Mouse (Mus musculus): ENCODE data around the gene Csrp1.

The Csrp1 gene

GRCm38 (mm10) chr1:135719983-135720382 is at the start of gene Csrp1:
Gene Csrp1 (plus strand): TSS chr1:135720061.
- in situ Hi-C loops (cut with MboI): loop anchor here (10.0 kb wide), 1 partner anchor 65 kb away; no protein-coding TSS in a partner anchor

DNA sequence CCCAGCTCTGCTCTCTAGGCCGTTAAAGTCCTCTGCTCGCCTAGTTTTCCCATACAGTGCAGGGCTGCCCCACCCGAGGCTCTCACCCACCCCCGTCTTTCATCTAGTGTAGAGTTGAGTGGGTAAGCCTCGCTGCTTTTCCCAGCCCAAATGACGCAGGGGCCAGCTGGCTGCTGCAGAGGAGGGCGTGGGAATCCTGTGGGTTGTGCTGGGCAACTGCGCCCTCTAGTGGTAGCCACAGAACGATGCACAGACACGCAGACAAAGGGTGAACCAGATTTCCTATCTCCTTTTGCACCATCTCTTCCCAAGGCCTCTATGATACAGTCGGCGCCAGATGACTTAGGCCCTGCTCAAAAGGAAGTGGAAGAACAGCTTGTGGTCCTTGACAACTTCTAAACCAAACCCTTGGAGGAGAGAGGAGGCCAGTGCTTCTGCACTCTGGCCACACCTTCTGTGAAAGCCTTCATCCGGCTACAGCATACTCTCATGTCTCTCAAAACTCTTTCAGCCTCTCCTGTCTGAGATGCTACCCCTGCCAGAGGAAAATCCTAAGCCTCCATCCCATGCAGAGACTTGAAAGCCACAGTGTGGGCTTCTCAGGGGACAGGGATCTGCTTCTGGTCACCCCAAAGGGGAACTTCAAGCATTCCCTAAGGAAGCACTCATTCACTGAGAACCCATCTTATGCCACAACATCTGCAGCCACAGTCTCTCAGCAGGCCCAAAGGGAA is 49.3 kb upstream of the Csrp1 start:
- in situ Hi-C loops (cut with MboI): no loop called here

DNA sequence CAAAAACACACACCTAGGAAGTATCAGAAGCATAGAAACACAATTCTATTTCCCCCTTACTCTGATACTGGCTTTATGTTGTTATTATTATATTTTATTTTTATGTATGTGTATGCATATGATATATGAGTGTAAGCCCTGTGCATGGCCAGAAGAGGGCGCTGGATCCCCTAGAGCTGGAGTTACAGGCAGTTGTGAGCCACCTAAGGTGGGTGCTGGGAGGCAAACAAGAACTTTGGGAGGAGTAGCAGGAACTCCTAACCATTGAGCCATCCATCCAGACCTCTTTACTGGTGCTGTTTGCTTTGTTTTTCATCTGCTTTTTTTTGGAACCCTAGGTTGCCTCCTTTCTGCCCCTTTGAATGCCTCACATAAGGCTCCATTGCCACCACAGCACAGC is 48.5 kb upstream of the Csrp1 start:
- in situ Hi-C loops (cut with MboI): no loop called here

DNA sequence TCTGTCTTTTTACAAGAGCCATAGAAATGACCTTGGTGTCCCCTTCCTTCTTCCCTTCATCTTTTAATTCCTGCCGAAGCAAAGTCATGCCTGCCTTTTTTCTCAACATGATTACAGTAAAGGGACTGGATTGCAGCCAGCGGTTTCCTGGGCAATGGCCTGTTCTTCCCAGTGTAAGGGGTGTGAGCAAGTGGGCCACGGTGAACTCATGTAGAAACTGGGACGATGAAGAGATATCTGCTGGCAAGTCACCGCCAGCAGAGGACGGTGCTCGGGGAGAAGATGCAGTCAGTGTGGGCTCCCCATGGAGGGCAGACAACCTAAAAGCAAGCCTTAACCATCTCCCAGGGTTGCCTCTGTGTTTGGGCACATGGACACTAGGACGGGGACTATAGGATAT is 47.9 kb upstream of the Csrp1 start:
- in situ Hi-C loops (cut with MboI): no loop called here

GRCm38 (mm10) chr1:135672374-135672773 is 47.5 kb upstream of the Csrp1 start:
- in situ Hi-C loops (cut with MboI): no loop called here

GRCm38 (mm10) chr1:135673423-135673822 is 46.4 kb upstream of the Csrp1 start:
- in situ Hi-C loops (cut with MboI): no loop called here

- in situ Hi-C loops (cut with MboI): no loop called here
Observed at GRCm38 (mm10) chr1:135675449-135676129, 44.3 kb upstream of the Csrp1 start.

DNA sequence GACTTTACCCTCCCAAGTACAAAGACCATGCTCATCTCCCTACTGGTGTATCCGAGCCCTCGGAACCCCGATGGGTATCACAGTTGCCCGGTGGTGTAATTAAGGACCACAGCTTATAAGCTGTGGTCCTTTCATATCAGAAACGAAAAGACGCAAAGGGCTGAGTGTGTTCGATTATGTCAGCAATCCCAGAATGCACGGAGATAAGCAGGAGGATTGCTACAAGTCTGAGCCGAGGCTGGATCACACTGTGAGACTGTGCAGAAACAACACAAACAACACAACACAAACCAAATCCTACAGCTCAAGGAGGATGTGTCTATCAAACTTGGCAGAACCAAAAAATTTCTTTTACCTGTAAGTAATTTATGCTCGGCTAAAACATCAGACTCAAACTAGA is 43.6 kb upstream of the Csrp1 start:
- in situ Hi-C loops (cut with MboI): no loop called here

GRCm38 (mm10) chr1:135676938-135677682 is 42.8 kb upstream of the Csrp1 start:
- in situ Hi-C loops (cut with MboI): no loop called here

DNA sequence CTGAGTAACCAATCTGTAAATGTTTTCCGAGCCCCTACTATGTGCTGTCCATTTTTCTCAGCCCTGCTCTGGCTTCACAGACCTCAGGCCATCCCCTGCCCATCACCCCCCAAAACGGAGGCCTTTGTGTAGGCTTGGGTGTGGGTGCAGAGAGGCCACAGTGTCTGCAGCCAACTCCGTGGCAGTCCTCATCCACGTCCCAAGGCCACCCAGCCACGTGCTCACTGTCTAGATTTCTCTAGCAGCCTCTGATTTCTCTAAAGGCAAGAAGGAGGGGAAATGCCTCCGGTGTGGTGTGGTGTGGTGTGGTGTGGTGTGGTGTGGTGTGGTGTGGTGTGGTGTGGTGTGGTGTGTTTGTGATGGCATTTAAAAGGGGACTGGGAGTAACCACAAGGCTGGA is 41.7 kb upstream of the Csrp1 start:
- in situ Hi-C loops (cut with MboI): no loop called here

DNA sequence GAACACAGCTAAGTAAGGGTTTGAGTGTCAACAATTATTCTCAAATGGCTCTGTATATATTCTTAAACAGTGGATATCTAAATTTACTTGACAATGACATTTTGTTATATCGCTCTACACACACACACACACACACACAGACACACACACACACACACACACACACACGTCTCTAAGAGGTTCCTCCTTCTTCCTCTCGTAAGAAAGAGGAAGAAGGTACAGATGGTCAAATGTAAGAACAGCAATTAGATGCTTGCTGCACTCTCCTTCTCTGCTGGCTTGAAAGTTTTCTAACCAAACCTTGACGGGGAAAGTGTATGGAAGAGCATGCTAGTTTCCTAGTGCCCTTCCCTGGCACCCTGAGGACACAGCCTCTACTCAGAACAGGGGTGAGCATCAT is 39.1 kb upstream of the Csrp1 start:
- in situ Hi-C loops (cut with MboI): no loop called here

- in situ Hi-C loops (cut with MboI): no loop called here
Observed at GRCm38 (mm10) chr1:135681122-135681521, 38.7 kb upstream of the Csrp1 start.

GRCm38 (mm10) chr1:135684895-135685294 is 35.0 kb upstream of the Csrp1 start:
- in situ Hi-C loops (cut with MboI): no loop called here

- in situ Hi-C loops (cut with MboI): no loop called here
Observed at GRCm38 (mm10) chr1:135685316-135685715, 34.5 kb upstream of the Csrp1 start.

- in situ Hi-C loops (cut with MboI): no loop called here
Observed at GRCm38 (mm10) chr1:135686792-135687510, 32.9 kb upstream of the Csrp1 start.

DNA sequence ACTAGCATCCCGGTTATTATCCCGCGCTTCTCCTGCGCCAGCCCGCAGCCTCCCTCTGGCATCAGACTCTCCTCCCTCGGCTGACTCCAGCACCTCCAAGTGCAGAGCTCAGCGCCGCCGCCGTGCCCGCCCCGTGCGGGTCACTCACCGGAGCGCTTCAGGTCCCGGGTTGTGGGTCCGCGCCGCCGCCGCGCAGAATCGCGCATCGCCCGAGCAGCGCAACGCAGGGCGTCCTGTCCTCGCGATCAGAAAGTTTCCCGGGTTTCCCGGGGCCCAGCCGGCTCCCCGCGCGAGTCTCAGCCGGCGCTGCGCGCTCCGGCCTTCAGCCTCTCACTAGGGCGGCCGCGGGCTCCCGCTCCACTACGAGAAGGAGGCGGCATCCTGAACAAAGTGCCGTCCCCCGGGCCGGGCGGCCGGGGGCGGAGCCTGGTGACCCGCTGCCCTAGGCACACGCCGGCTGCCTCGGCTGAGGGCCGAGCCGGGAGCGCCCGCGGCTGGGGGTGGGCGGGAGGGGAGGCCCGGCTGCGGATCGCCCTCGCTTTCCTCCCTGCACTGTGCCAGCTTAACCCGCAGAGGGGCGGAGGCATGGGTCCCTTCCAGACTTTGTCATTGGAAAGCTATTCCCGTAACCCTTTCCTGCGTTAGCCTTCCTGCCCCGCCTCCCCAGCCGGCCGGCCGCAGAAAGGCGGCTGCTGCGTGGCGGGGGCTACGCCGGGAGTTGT is 31.9 kb upstream of the Csrp1 start:
- in situ Hi-C loops (cut with MboI): no loop called here

- in situ Hi-C loops (cut with MboI): no loop called here
Observed at GRCm38 (mm10) chr1:135688686-135689085, 31.2 kb upstream of the Csrp1 start.

GRCm38 (mm10) chr1:135690784-135691416 is 29.0 kb upstream of the Csrp1 start:
- in situ Hi-C loops (cut with MboI): no loop called here

GRCm38 (mm10) chr1:135691417-135691815 is 28.4 kb upstream of the Csrp1 start:
- in situ Hi-C loops (cut with MboI): no loop called here

GRCm38 (mm10) chr1:135694181-135694580 is 25.7 kb upstream of the Csrp1 start:
- in situ Hi-C loops (cut with MboI): no loop called here

DNA sequence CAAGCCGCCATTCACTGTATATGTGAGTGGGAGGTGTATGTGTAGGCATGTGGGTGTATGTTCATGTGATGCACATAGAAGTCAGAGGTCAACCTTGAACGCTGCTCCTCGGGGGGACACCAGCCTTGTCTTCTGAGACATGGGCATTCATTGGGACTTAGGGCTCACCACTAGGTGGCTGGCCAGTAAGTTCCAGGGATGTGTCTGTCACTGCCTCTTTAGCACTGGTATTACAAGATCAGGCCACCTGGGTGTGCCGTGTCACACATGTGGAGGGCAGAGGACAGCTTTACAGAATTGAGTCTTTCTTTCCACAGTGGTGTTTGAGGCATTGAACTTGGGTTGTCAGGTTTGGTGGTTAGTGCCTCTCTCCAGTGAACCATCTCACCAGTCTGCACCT is 22.4 kb upstream of the Csrp1 start:
- in situ Hi-C loops (cut with MboI): no loop called here
